Mouse (Mus musculus): ENCODE results near the gene Ftsj1. TPM values are rescaled to one million over a fixed set of nuclear protein-coding genes. Genes with fewer than 3 reads are reported as not detected.
A peak's percentile ranks its signal among the peaks of the same experiment; 100 is the strongest.

Gene Ftsj1
- polyA plus RNA-seq, 1 experiment from 2014 or later = 51.0 TPM

DNA sequence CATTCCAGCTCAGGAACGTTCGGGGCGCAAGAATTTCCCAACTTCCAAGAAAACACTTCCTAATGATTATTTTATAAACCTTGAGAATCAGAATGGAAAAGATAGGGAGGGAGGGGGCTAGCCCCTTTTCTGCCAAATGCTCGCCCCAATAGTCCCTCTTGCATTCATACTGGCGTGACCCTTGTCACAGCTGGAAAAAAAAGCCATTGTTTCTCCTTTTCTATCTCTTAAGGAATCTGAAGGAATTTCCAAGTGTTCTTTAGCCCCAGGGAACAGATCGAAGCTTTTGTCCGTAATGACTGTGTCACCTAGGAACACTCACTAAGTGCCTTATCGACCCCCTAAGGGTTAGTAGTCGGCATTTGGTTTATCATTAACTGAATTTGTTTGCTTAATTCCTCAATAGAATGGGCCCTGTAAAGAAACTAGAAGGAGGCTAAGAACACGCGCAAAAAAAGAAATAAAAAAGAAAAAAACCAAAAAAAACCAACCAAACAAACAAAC lies 45.5 kb downstream of the Ftsj1 start:
- Histone ChIP-seq H3K4me2 (replicated peaks) (peak overlapping the region; percentile 53), H3K27ac (peak overlapping the region; percentile 69; the same call in 1 of the 2 replicates), H3K4me3 (replicated peaks; ENCODE audit: low read length) (peak overlapping the region; percentile 56), H3K9ac (peak overlapping the region; percentile 75), H3K9me3 (ENCODE audit: control insufficient read depth, low read length) (no peaks in the 10 kb centered on the region), H3K27me3 (ENCODE audit: control insufficient read depth, insufficient read depth, low read length) (no peaks in the 10 kb centered on the region), H3K36me3 (replicated peaks; ENCODE audit: control insufficient read depth, insufficient read depth) (peaks cover 6% of the 10 kb centered on the region; the same call in 1 of the 2 replicates), H3K4me1 (replicated peaks; ENCODE audit: control insufficient read depth, insufficient read depth, low read length) (no peaks in the 10 kb centered on the region)
- ATAC-seq (ENCODE audit: low FRiP score) = peak; percentile 16; the same call in 1 of the 2 replicates
- WGBS = 20% methylated on average over 11 of the region's 11 CpGs
- no peak for DNase-seq (ENCODE audit: low spot score)

DNA sequence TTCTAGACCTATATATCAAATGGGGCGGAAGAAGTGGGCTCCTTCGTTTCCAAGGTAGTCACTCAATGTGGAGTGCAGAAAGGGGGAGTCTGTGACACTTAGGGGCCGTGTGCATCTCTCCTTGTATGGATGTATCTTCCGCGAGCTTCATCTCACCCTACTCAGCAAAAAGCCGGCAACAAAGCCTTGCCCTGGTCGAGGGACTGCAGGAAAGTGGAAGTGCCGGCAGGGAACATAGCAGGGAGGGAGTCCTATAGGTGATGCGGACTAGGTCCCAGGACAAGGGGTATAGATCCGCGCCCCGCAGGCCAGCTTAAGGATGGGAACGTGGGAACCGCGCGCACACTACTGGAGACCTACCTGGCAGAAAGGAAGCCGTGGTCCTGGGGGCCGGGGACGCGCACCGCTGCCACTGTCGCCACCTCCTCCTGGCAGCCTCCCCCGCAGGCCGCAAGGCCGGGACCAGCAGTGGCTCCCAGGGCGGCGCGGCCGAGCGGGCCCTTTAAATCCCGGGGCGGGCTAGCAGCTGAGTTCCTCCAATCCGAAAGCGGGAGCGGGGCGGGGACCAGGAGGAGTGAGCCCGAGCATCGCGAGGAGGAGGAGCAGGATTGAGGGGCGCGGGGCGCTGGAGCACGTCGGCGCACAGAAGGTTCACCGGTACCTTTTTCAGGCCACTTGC lies 46.1 kb downstream of the Ftsj1 start, which contains the start of gene Porcn:
Gene Porcn (minus strand): TSS at position 511 of the 679 bp plus-strand sequence.
- WGBS = 11% methylated on average over 41 of the region's 46 CpGs
- Histone ChIP-seq H3K4me2 (replicated peaks) (peak within 1 kb of the TSS; percentile 53), H3K9me3 (ENCODE audit: control insufficient read depth, low read length) (no peaks in the 10 kb centered on the region), H3K4me3 (replicated peaks; ENCODE audit: low read length) (peak within 1 kb of the TSS; percentile 56), H3K27me3 (ENCODE audit: control insufficient read depth, insufficient read depth, low read length) (no peaks in the 10 kb centered on the region), H3K9ac (peak within 1 kb of the TSS; percentile 75), H3K4me1 (replicated peaks; ENCODE audit: control insufficient read depth, insufficient read depth, low read length) (no peaks in the 10 kb centered on the region), H3K36me3 (replicated peaks; ENCODE audit: control insufficient read depth, insufficient read depth) (peaks cover 8% of the 10 kb centered on the region; the same call in 1 of the 2 replicates), H3K27ac (peak within 1 kb of the TSS; percentile 69)
- ATAC-seq (ENCODE audit: low FRiP score) (peak; percentile 96), DNase-seq (ENCODE audit: low spot score) (peak; percentile 79)

DNA sequence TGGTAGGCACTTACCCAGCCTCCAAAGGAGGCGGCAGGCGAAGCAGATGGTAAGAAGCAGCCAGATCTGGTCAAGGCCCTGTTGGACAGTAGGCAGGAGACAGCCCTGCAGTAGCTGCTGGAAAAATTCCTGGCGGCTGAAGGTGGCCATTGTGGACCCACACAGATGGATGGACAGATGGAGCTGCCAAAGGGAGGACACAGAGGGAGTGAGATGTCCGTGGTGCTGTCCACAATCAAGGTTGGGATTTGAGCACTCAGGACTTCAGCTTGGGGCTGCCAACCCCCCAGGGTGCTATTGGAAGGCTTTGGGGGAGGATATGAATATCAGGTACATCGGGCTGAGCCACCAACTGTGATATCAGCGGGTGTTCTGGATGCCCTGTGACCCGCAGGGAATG lies 46.7 kb downstream of the Ftsj1 start:
- Histone ChIP-seq H3K4me2 (replicated peaks) (peak overlapping the region; percentile 53), H3K36me3 (replicated peaks; ENCODE audit: control insufficient read depth, insufficient read depth) (peaks cover 14% of the 10 kb centered on the region; the same call in 1 of the 2 replicates), H3K9me3 (ENCODE audit: control insufficient read depth, low read length) (no peaks in the 10 kb centered on the region), H3K4me3 (replicated peaks; ENCODE audit: low read length) (peak overlapping the region; percentile 56), H3K27ac (peak overlapping the region; percentile 69), H3K27me3 (ENCODE audit: control insufficient read depth, insufficient read depth, low read length) (no peaks in the 10 kb centered on the region), H3K4me1 (replicated peaks; ENCODE audit: control insufficient read depth, insufficient read depth, low read length) (no peaks in the 10 kb centered on the region), H3K9ac (peak overlapping the region; percentile 75)
- ATAC-seq (ENCODE audit: low FRiP score) (no peak), DNase-seq (ENCODE audit: low spot score) (no peak)
- 33% methylated on average over 7 of the region's 7 CpGs for WGBS

DNA sequence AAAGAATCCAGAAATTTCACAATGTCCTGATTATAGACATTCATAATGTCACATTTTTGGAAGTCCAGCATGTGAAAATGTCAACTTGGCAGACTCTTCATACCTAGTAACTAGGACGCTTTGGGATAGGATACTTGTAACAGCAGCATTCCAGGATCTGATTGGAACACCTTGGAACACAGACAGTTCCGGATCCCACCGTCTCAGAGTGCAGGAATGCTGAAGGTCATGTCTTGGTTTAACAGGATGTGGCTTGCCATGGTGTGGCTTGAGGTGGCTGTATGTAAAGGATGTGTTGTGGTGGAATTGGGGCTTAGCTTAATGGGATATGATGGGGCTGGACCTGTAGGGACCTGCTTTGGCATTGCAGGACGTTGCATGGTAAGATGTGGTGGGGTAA lies 47.1 kb downstream of the Ftsj1 start:
- peaks cover 14% of the 10 kb centered on the region; the same call in 1 of the 2 replicates for H3K36me3 ChIP-seq (replicated peaks; ENCODE audit: control insufficient read depth, insufficient read depth)
- 71% methylated on average over 4 of the region's 4 CpGs for WGBS
- no peaks in the 10 kb centered on the region for H3K4me1 ChIP-seq (replicated peaks; ENCODE audit: control insufficient read depth, insufficient read depth, low read length)
- no peak overlapping the region for H3K9ac ChIP-seq
- no peaks in the 10 kb centered on the region for H3K27me3 ChIP-seq (ENCODE audit: control insufficient read depth, insufficient read depth, low read length)
- no peak for ATAC-seq (ENCODE audit: low FRiP score)
- no peaks in the 10 kb centered on the region for H3K9me3 ChIP-seq (ENCODE audit: control insufficient read depth, low read length)
- H3K4me2 ChIP-seq (replicated peaks) = peak overlapping the region; percentile 53
- DNase-seq (ENCODE audit: low spot score) = no peak
- peak overlapping the region; percentile 56; the same call in 1 of the 2 replicates for H3K4me3 ChIP-seq (replicated peaks; ENCODE audit: low read length)
- H3K27ac ChIP-seq = no peak overlapping the region

DNA sequence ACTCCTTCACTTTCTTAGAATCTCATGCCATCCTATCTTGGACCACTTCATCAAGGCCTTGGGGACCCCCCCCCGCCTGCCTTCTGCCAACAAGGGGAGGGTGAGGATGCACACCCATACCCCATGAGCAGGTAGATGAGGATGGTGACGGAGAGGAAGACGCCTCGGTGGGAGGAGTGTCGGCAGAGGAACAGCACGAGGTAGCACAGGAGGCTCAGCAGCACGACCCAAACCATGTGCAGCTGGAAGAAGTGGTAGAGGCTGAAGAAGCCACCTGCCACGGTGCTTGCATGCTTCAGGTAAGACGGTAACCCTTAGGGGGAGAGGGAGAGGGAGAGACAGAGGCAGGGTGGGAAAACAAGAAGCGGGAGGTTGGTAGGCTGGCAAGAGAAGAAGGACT lies 48.1 kb downstream of the Ftsj1 start:
- WGBS = 90% methylated on average over 10 of the region's 10 CpGs
- ATAC-seq (ENCODE audit: low FRiP score) (no peak), DNase-seq (ENCODE audit: low spot score) (no peak)
- H3K36me3 ChIP-seq (replicated peaks; ENCODE audit: control insufficient read depth, insufficient read depth) = peaks cover 20% of the 10 kb centered on the region
- H3K4me1 ChIP-seq (replicated peaks; ENCODE audit: control insufficient read depth, insufficient read depth, low read length) = no peaks in the 10 kb centered on the region
- H3K4me2 ChIP-seq (replicated peaks) = no peak overlapping the region
- no peak overlapping the region for H3K9ac ChIP-seq
- H3K9me3 ChIP-seq (ENCODE audit: control insufficient read depth, low read length) = no peaks in the 10 kb centered on the region
- H3K27ac ChIP-seq = no peak overlapping the region
- no peak overlapping the region for H3K4me3 ChIP-seq (replicated peaks; ENCODE audit: low read length)
- H3K27me3 ChIP-seq (ENCODE audit: control insufficient read depth, insufficient read depth, low read length) = no peaks in the 10 kb centered on the region

DNA sequence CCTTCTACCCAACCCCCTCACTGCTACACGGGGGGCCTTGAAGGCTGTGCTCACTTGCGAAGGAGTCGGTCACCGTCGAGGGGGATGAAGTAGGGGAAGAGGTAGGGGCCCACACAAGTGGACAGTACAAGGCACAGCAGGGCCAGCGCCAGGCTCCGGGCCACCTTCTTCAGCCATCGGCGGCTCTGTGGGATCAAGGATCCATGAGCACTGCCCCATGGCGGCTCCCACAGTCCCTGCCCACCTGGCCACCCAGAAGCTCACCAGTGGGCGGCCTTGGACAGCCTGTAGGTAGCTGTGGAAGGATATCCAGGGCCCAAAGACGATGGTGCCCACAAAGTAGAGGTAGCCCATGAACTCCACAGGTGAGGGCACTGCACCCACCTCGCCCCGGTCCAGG lies 49.1 kb downstream of the Ftsj1 start:
- WGBS = 93% methylated on average over 14 of the region's 14 CpGs
- H3K4me2 ChIP-seq (replicated peaks) = no peak overlapping the region
- peaks cover 22% of the 10 kb centered on the region for H3K36me3 ChIP-seq (replicated peaks; ENCODE audit: control insufficient read depth, insufficient read depth)
- no peak overlapping the region for H3K27ac ChIP-seq
- no peak overlapping the region for H3K4me3 ChIP-seq (replicated peaks; ENCODE audit: low read length)
- H3K9ac ChIP-seq = no peak overlapping the region
- no peaks in the 10 kb centered on the region for H3K4me1 ChIP-seq (replicated peaks; ENCODE audit: control insufficient read depth, insufficient read depth, low read length)
- H3K9me3 ChIP-seq (ENCODE audit: control insufficient read depth, low read length) = no peaks in the 10 kb centered on the region
- H3K27me3 ChIP-seq (ENCODE audit: control insufficient read depth, insufficient read depth, low read length) = no peaks in the 10 kb centered on the region
- DNase-seq (ENCODE audit: low spot score) (no peak), ATAC-seq (ENCODE audit: low FRiP score) (no peak)

DNA sequence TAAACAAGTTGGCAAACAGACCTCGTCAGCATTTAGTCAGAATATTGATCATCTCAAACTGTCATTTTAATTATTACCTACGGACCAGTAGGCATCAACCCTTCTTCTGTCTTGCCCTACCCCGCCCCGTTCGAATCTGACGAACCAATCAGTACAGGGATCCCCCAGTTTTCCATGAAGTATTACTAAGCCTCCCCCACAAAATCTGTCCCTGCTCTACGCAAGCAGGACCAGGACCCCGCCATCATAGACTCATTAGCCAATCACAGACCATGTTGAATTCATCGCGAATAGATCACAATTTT lies 58.8 kb downstream of the Ftsj1 start, which contains the start of gene Ebp:
Gene Ebp (minus strand): TSS at position 94 of the 305 bp plus-strand sequence.
- H3K36me3 ChIP-seq (replicated peaks; ENCODE audit: control insufficient read depth, insufficient read depth) = no peaks in the 10 kb centered on the region
- peak; percentile 25 for DNase-seq (ENCODE audit: low spot score)

DNA sequence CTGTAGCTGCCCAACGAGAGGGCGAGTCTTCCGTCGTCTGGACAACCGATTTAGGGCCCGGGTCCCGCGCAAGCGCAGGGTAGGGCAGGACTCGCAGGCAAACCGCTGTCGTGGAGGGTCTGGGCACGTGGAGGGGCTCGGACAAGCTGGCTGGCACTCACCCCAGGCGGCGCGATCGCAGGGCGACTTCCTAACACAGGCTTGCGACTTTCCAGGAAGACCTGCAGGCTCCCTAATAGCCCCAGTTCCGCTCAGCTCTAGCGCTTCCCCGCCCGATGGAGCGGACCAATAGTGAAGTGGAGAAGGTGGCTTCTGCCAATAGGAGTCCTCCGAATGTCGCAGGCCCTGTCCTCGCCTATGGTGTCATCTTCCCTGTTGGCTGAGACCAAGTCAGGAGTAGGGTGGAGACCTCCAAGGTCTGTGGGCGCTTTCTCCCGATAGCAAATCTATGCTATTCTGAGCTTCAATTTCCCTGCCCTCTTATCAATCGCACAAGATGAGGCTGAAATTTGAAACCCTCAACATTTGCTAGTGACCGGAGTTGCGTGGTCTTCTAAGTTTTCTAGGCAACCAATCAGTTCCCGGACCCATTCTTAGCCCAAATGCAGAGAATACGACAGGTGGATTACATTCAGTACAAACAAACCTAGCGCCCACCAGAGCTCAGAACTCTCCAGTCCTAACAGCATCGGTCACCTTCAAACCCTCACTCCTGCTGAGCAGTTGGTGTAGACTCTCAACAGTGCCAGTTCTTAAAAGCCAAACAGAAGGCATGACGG lies 59.4 kb downstream of the Ftsj1 start:
- H3K27ac ChIP-seq = peak overlapping the region; percentile 79
- no peaks in the 10 kb centered on the region for H3K27me3 ChIP-seq (ENCODE audit: control insufficient read depth, insufficient read depth, low read length)
- no peaks in the 10 kb centered on the region for H3K4me1 ChIP-seq (replicated peaks; ENCODE audit: control insufficient read depth, insufficient read depth, low read length)
- ATAC-seq (ENCODE audit: low FRiP score) (peak; percentile 97), DNase-seq (ENCODE audit: low spot score) (peak; percentile 78)
- 17% methylated on average over 38 of the region's 38 CpGs for WGBS
- peak overlapping the region; percentile 69 for H3K4me2 ChIP-seq (replicated peaks)
- peak overlapping the region; percentile 50 for H3K9ac ChIP-seq
- no peaks in the 10 kb centered on the region for H3K9me3 ChIP-seq (ENCODE audit: control insufficient read depth, low read length)
- peak overlapping the region; percentile 45 for H3K4me3 ChIP-seq (replicated peaks; ENCODE audit: low read length)
- H3K36me3 ChIP-seq (replicated peaks; ENCODE audit: control insufficient read depth, insufficient read depth) = no peaks in the 10 kb centered on the region

More for the DNA sequence above, 58.8 kb downstream of the Ftsj1 start, which contains the start of gene Ebp:
- Histone ChIP-seq H3K27ac (peak within 1 kb of the TSS; percentile 79), H3K4me2 (replicated peaks) (peak within 1 kb of the TSS; percentile 69), H3K9ac (peak within 1 kb of the TSS; percentile 50), H3K4me1 (replicated peaks; ENCODE audit: control insufficient read depth, insufficient read depth, low read length) (no peaks in the 10 kb centered on the region), H3K27me3 (ENCODE audit: control insufficient read depth, insufficient read depth, low read length) (no peaks in the 10 kb centered on the region), H3K4me3 (replicated peaks; ENCODE audit: low read length) (peak within 1 kb of the TSS; percentile 45), H3K9me3 (ENCODE audit: control insufficient read depth, low read length) (no peaks in the 10 kb centered on the region)
- 24% methylated on average over 10 of the region's 10 CpGs for WGBS
- ATAC-seq (ENCODE audit: low FRiP score) = peak; percentile 62

DNA sequence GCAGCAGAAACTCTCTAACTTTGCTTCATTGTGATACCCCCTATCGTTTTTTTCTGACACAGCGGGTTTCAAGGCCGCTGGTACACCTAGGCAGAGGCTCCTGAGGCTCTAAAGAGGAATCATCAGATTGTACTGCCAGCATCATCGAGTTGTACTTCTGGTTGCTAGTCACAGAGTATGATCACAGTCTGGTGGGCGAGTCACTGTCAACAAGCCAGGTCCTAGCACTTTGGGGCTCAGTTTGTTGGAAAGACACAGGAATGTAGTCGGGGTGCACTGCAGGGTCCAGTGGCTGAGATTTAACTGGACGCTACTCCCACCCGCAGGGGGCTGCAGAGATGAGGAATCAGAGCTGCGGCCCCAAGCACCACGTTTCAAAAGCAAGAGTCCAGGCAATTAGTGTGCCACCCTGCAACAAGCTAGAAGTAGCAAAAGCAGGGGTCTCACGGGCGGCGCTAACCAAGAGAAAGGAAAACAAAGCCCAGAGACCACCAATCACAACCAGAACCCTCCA lies 60.0 kb downstream of the Ftsj1 start:
- DNase-seq (ENCODE audit: low spot score) = no peak
- Histone ChIP-seq H3K36me3 (replicated peaks; ENCODE audit: control insufficient read depth, insufficient read depth) (no peaks in the 10 kb centered on the region), H3K9ac (peak overlapping the region; percentile 50), H3K4me2 (replicated peaks) (peak overlapping the region; percentile 69), H3K4me3 (replicated peaks; ENCODE audit: low read length) (peak overlapping the region; percentile 45), H3K27ac (peak overlapping the region; percentile 79), H3K4me1 (replicated peaks; ENCODE audit: control insufficient read depth, insufficient read depth, low read length) (no peaks in the 10 kb centered on the region), H3K9me3 (ENCODE audit: control insufficient read depth, low read length) (no peaks in the 10 kb centered on the region), H3K27me3 (ENCODE audit: control insufficient read depth, insufficient read depth, low read length) (no peaks in the 10 kb centered on the region)
- WGBS = 25% methylated on average over 13 of the region's 13 CpGs
- ATAC-seq (ENCODE audit: low FRiP score) = no peak

All from hindbrain, embryonic 14.5 days (tissue).